Mouse (Mus musculus): ENCODE results near the gene Pamr1.

Pamr1 gene

GRCm38 (mm10) chr2:102549611-102550266, at the start of gene Pamr1:
Pamr1 (plus strand) TSS chr2:102550012.
- in situ Hi-C loops (cut with MboI): no loop called here

- in situ Hi-C loops (cut with MboI): no loop called here
These were observed 42.2 kb upstream of the Pamr1 start for GRCm38 (mm10) chr2:102507633-102508032.

- in situ Hi-C loops (cut with MboI): no loop called here
These were observed 41.7 kb upstream of the Pamr1 start for GRCm38 (mm10) chr2:102508154-102508553.

GRCm38 (mm10) chr2:102519956-102520355, 29.9 kb upstream of the Pamr1 start:
- in situ Hi-C loops (cut with MboI): no loop called here

GRCm38 (mm10) chr2:102527563-102527962, 22.2 kb upstream of the Pamr1 start:
- in situ Hi-C loops (cut with MboI): no loop called here

GRCm38 (mm10) chr2:102533437-102533836, 16.4 kb upstream of the Pamr1 start:
- in situ Hi-C loops (cut with MboI): no loop called here

GRCm38 (mm10) chr2:102536766-102537165, 13.0 kb upstream of the Pamr1 start:
- in situ Hi-C loops (cut with MboI): no loop called here

GRCm38 (mm10) chr2:102540438-102541230, 9.2 kb upstream of the Pamr1 start:
- in situ Hi-C loops (cut with MboI): no loop called here

- in situ Hi-C loops (cut with MboI): no loop called here
These were observed 8.2 kb upstream of the Pamr1 start for GRCm38 (mm10) chr2:102541404-102542125.

GRCm38 (mm10) chr2:102543961-102544719, 5.7 kb upstream of the Pamr1 start:
- in situ Hi-C loops (cut with MboI): no loop called here

GRCm38 (mm10) chr2:102550910-102551582, 1.2 kb downstream of the Pamr1 start:
- in situ Hi-C loops (cut with MboI): no loop called here

- in situ Hi-C loops (cut with MboI): no loop called here
These were observed 1.8 kb downstream of the Pamr1 start for GRCm38 (mm10) chr2:102551594-102551993.

GRCm38 (mm10) chr2:102552095-102552537, 2.3 kb downstream of the Pamr1 start:
- in situ Hi-C loops (cut with MboI): no loop called here

GRCm38 (mm10) chr2:102557085-102557484, 7.3 kb downstream of the Pamr1 start:
- in situ Hi-C loops (cut with MboI): no loop called here

- in situ Hi-C loops (cut with MboI): no loop called here
These were observed 9.2 kb downstream of the Pamr1 start for GRCm38 (mm10) chr2:102558965-102559364.

- in situ Hi-C loops (cut with MboI): no loop called here
These were observed 14.0 kb downstream of the Pamr1 start for GRCm38 (mm10) chr2:102563848-102564247.

- in situ Hi-C loops (cut with MboI): no loop called here
These were observed 29.4 kb downstream of the Pamr1 start for GRCm38 (mm10) chr2:102579248-102579647.

- in situ Hi-C loops (cut with MboI): no loop called here
These were observed 40.2 kb downstream of the Pamr1 start for GRCm38 (mm10) chr2:102589977-102590376.

- in situ Hi-C loops (cut with MboI): no loop called here
These were observed 44.7 kb downstream of the Pamr1 start for GRCm38 (mm10) chr2:102594535-102594934.

- in situ Hi-C loops (cut with MboI): no loop called here
These were observed 45.8 kb downstream of the Pamr1 start for GRCm38 (mm10) chr2:102595395-102596130.

Data from mature B cell (primary cell).